Mouse (Mus musculus) c-Kit-positive CD71-positive TER-119-negative erythroid progenitor cells, embryonic 14.5 days (primary cell): ENCODE data around the gene Npat.
A peak's percentile ranks its signal among the peaks of the same experiment; 100 is the strongest.

Source experiments
- DNase-seq: peaks from one replicate; pipeline ENCODE4 v3.0.0-alpha.2; 2013; ENCODE audit warnings: low read depth

The Npat gene

GRCm38 (mm10) chr9:53609968-53610781, 73.3 kb downstream of the Npat start, which contains the start of gene Acat1:
TSS of gene Acat1 (minus strand) at chr9:53610382.
- DNase-seq, result peak; percentile 79

- DNase-seq, result no peak
Observed at GRCm38 (mm10) chr9:53614286-53614685, 77.4 kb downstream of the Npat start.

- DNase-seq, result no peak
Observed at GRCm38 (mm10) chr9:53615246-53615645, 78.4 kb downstream of the Npat start.
